Mouse (Mus musculus) adrenal gland (tissue): ENCODE measurements around the gene Ggact.

ENCODE experiments used
- intact Hi-C: fragments of 180-260 bp; cut with DNase I; formaldehyde crosslinking; loops from one replicate; pipeline ENCODE4 v1.15.1; 2025

The Ggact gene

GRCm38 (mm10) chr14:122901177-122901576 lies 12.4 kb downstream of the Ggact start:
- intact Hi-C loops = no loop called here

DNA sequence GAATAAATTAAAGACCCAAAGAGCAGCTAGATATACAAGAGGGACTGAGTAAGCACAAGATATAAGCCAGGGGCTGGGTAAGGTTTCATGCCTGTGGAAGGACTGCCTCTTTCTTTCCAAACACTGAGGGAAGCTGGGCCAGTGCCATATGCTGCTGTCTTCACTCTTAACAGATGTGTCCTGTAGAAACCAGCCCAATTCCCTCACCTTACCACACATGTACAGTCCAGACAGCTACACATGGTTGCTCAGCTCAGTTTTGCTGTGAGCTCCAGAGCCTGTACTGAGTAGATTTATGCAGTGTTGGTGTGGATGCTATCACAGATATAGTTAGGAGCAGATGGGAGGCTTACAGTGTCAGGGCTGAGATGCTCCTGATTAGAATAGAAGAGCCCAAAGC lies 12.9 kb downstream of the Ggact start:
- intact Hi-C loops = no loop called here

DNA sequence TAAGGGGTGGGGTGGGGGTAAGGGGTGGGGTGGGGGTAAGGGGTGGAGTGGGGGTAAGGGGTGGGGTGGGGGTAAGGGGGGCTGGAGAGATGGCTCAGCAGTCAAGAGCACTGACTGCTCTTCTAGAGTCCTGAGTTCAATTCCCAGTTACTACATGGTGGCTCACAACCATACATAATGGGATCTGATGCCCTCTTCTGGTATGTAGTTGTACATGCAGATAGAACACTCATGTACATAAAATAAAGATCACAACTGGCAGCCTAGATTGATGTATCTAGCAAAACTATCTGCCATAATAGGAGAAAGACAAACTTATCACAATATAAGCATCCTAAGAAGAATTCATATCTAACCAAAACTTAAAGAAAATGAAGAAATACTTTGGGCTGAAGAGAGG lies 15.0 kb downstream of the Ggact start:
- intact Hi-C loops = no loop called here

DNA sequence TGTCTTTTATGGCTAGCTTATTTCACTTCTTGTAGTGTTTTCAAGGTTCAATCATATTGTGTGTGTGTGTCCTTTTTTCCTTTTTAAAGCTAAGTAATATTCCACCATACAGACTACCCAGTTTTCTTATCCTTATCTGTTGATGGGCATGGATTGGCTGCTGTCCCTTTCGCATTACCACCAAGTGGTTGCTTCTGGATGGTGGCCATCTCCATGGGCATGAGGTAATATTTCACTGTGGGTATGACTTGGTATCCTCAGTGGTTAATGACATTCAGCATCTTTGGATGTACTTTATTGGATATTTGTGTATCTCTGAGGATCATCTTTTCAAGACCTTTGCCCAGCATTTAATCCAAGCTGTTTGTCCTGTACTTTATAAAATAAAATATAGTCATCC lies 17.5 kb downstream of the Ggact start:
- intact Hi-C loops = no loop called here

- intact Hi-C loops = no loop called here
These were observed 22.0 kb downstream of the Ggact start for GRCm38 (mm10) chr14:122891470-122891968.

GRCm38 (mm10) chr14:122888480-122888872 lies 25.1 kb downstream of the Ggact start:
- intact Hi-C loops = no loop called here

- intact Hi-C loops = no loop called here
These were observed 25.7 kb downstream of the Ggact start for GRCm38 (mm10) chr14:122887702-122888479.

DNA sequence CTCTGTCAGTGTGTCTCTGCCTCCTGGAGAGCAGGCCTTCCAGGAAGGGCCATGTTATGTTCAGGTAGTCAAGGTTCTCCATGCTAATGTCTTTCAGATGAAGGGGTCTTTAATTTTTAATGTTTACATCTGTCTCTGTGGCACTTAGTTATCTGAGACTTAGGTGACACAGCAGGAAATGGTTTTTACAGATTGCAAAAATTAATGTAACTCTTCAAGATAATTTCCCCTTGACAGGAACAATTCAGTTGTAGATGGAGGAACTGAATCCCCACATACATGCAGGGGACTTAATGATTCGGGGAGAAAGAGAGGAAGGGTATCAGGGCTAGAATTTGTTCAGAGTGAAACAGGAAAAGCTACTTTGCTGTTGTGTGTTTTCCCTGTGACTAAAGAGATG lies 26.3 kb downstream of the Ggact start:
- intact Hi-C loops = no loop called here

DNA sequence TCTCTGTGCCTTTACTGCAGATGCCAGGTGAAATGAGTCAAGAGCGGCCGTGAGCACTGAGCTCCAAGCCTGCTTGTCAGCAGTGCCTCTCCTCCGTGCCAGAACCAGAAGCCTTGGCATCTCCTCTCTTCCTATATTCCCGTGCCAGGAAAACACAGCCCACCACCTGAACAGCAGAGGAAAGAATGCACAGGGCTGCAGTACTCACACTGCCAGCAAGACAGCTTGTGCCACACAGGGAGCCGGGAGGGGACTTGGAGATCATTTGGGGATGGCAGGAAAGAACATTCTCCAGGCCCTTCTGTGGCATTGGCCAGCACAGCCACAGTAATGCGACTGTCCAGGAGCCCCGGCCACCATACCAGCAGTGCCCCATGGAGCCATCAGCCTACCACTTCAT lies 27.7 kb downstream of the Ggact start:
- intact Hi-C loops = no loop called here

- intact Hi-C loops = no loop called here
These were observed 29.6 kb downstream of the Ggact start for GRCm38 (mm10) chr14:122883821-122884584.

- intact Hi-C loops = no loop called here
These were observed 30.1 kb downstream of the Ggact start for GRCm38 (mm10) chr14:122883410-122883806.

DNA sequence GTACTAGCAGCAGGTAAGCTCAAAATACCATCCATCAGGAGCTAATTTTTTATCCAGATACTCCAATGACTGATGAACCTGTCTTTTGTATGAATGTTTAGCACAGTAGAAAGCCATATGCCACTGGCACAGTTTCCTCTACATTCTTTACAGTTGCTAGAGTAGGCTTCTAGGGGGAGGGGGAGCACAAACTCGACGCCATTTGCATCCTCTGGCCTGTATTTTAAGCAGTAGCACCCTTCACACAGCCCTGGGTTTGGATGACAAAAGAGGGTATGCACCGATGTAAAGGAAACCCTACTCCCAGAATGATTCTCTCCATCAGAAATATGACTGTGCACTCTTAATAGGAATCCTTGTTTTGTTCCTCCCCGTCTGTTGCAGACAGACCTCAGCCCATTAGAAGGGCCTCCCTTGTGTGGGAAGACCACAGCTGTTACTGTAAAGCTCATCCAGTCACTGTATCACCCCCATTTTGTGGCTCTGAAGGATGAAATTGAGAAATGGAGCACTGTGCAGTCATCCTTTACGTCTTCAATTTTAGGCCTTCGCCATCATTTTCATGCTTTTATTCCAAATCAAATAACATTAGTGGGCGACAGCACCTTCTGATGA lies 30.7 kb downstream of the Ggact start:
- intact Hi-C loops = no loop called here

GRCm38 (mm10) chr14:122882201-122882639 lies 31.3 kb downstream of the Ggact start:
- intact Hi-C loops = no loop called here

DNA sequence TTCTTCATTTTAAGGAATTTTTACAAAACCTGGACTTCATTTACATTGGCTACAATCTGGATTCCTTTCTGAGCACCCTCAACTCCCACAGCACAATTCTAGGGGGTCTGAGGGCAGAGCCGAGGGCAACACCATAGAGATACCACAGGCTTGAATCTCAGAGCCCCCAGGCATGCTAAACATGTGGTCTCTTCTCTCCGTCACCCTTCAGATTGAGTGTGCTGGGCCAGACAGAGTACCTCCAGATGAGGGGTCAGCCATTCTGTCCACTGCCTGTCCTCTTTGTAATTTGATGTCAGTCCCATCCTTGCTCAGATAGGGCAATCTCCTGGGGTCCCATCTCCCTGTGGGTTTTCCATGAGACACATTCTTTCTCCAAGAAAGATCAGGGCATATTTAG lies 31.9 kb downstream of the Ggact start:
- intact Hi-C loops = no loop called here

DNA sequence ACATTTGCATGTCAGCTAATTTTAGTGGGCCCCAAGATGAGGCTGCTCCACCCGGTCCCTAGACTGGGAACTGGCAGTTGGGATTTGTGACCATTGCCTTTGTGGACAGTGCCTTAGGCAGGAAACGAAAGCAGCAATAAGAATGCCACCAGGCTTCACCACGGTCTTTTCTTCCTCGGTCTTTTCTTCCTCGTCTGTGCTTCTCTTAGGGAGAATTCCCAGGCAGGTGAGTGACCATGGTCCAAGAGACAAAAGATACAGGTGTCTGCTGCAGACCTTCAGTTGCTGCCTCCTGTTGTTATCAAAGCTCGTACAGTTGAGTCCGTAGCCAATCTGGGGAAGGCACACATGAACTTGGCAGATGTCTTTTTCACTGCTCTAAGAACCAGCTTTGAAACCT lies 33.3 kb downstream of the Ggact start:
- intact Hi-C loops = no loop called here

DNA sequence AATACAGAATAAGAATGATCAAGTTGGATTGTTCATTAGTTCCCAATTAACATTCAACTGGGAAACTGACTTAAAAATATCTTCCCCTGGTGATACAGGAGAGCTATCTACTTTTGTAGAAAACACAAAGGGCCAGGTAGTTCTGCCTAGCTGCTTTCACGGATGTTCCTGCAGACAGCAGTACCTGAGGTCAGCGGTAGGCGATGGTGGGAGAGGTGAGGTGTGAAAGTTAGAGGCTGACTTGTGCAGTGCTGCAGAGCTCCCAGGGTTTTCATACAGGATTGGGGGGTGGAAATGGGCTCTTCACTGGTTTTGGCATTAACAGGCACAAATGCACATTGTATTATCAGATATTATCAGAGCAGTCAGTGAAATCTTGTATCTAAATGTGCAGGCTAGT lies 35.8 kb downstream of the Ggact start:
- intact Hi-C loops = loop anchor here (5.0 to 10.0 kb wide), 3 partner anchors 343 to 685 kb away; partner anchors contain the start of gene Pcca

DNA sequence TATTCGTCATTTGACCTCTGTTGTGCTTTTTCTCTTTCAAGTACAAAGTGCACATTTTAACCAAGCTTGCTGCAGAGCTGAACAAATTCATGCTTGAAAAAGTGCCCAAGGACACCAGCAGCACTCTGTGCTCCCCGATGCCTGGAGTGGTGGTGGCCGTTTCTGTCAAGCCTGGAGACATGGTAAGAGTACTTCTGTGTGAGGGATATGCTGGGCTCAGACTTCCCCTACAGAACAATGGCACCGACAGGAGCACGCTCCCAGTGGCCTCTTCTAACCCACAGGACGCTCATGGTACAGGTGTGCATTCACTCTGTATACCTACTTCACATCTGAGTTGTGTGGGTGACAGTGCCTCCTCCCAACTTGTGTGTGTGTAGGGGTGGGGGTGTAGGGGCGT lies 36.8 kb downstream of the Ggact start:
- intact Hi-C loops = loop anchor here (5.0 to 10.0 kb wide), 3 partner anchors 342 to 684 kb away; partner anchors contain the start of gene Pcca

GRCm38 (mm10) chr14:122876163-122876562 lies 37.4 kb downstream of the Ggact start:
- intact Hi-C loops = loop anchor here (5.0 to 10.0 kb wide), 3 partner anchors 341 to 684 kb away; partner anchors contain the start of gene Pcca

- intact Hi-C loops = loop anchor here (5.0 to 10.0 kb wide), 3 partner anchors 341 to 683 kb away; partner anchors contain the start of gene Pcca
These were observed 37.9 kb downstream of the Ggact start for GRCm38 (mm10) chr14:122875636-122876035.

DNA sequence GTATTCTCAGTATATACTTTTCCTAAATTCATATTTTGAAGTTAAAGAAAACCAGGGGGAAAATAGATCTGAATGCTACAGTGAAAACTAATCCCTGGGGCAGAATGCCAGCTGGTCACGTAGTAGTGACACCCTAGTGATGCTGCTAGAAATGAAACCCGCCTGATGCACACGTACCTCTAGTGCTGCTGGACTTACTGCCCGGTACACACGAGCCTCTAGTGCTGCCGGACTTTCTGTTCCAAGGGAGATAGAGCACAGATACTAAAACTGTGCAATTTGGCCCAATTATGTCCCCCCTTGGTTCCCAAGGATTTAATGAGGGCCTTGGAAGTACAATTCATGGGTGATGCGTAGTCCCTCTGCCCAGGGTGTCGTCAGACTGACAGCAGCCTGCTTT lies 38.5 kb downstream of the Ggact start:
- intact Hi-C loops = loop anchor here (5.0 to 10.0 kb wide), 3 partner anchors 340 to 683 kb away; partner anchors contain the start of gene Pcca

DNA sequence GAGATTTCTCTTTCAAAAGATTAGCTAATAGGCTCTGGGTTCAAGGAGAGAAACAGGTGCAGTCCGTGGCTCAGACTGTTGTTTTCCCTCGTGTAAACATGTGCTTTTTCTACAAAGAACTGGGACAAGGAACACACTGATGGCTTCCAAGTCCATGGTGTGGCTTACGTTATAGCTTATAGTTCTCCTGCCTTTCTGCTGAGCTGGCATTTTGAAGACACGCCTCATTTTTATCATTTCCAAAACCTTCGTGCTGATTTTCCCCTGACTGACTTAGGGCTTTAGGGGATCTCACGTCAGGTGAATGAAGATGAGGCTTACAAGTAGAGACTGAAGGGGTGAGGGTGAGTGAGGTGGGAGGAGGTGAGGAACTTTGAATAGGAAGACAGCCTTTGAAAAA lies 40.9 kb downstream of the Ggact start:
- intact Hi-C loops = loop anchor here (10.0 kb wide), 1 partner anchor 338 kb away; the partner anchor contains the start of gene Pcca
